In genomic region chr11:118748622-118749021, GRCm38 (mm10) we compare ENCODE assay signal across 15 mouse cellular contexts.
DNase-seq lines count a peak whose midpoint lies in the region; ATAC-seq and TF ChIP-seq lines count a peak whose summit lies in the region.
"Had no signal": no experiment of that assay in that cellular context is flagged by ENCODE, and none has a peak within 500 bp of the region (broad histone marks: within the 10 kb centered on the region; RNA-seq: fewer than 3 reads in every experiment).

No protein-coding gene starts in this region.

- ATAC-seq in intestine, postnatal 0 days = peak; percentile 58
- ATAC-seq in intestine, embryonic 16.5 days = no peak
- ATAC-seq in neural tube, embryonic 15.5 days (ENCODE audit: low FRiP score) = no peak
- ATAC-seq in midbrain, postnatal 0 days (ENCODE audit: low FRiP score) = no peak
- ATAC-seq: liver, postnatal 0 days; Patski had no signal

- no peak for TF ChIP-seq CTCF in cerebellum, adult 2 months (IDR thresholded peaks at IDR 0.05; ENCODE audit: borderline replicate concordance, insufficient read depth, low read depth, low read length)
- TF ChIP-seq CTCF in intestine, postnatal 0 days (IDR thresholded peaks at IDR 0.05; ENCODE audit: low read depth) = no peak
- no peak for TF ChIP-seq CTCF in midbrain, postnatal 0 days (IDR thresholded peaks at IDR 0.05)

- no peak overlapping the region for H3K9ac ChIP-seq in intestine, postnatal 0 days (ENCODE audit: low read depth, low read length)
- H3K9ac ChIP-seq in intestine, embryonic 16.5 days (ENCODE audit: low read depth, low read length) = no peak overlapping the region
- no peak overlapping the region for H3K9ac ChIP-seq in neural tube, embryonic 15.5 days (replicated peaks)
- no peak overlapping the region for H3K9ac ChIP-seq in midbrain, postnatal 0 days (replicated peaks; ENCODE audit: low read length, poor library complexity, severe bottlenecking)
- H3K9ac ChIP-seq: liver, postnatal 0 days had no signal

- H3K36me3 ChIP-seq in intestine, postnatal 0 days (ENCODE audit: control insufficient read depth, insufficient read depth) = no peaks in the 10 kb centered on the region
- H3K36me3 ChIP-seq in intestine, embryonic 16.5 days (ENCODE audit: control insufficient read depth, insufficient read depth, low read length) = no peaks in the 10 kb centered on the region
- H3K36me3 ChIP-seq in neural tube, embryonic 15.5 days = no peaks in the 10 kb centered on the region
- H3K36me3 ChIP-seq in midbrain, postnatal 0 days (ENCODE audit: insufficient read depth, low read length) = no peaks in the 10 kb centered on the region

- no peak overlapping the region for H3K4me2 ChIP-seq in intestine, postnatal 0 days (replicated peaks; ENCODE audit: low read depth)
- H3K4me2 ChIP-seq in intestine, embryonic 16.5 days (ENCODE audit: low read depth, low read length) = no peak overlapping the region
- H3K4me2 ChIP-seq in neural tube, embryonic 15.5 days = no peak overlapping the region
- H3K4me2 ChIP-seq in midbrain, postnatal 0 days (ENCODE audit: low read depth, low read length, poor library complexity, severe bottlenecking) = no peak overlapping the region

- H3K4me3 ChIP-seq in cerebellum, adult 2 months (replicated peaks; ENCODE audit: insufficient read depth, low read depth, low read length) = no peak overlapping the region
- no peak overlapping the region for H3K4me3 ChIP-seq in intestine, postnatal 0 days (ENCODE audit: low read depth, low read length)
- H3K4me3 ChIP-seq in intestine, embryonic 16.5 days (ENCODE audit: low read length) = no peak overlapping the region
- no peak overlapping the region for H3K4me3 ChIP-seq in neural tube, embryonic 15.5 days (replicated peaks)
- H3K4me3 ChIP-seq in midbrain, postnatal 0 days (ENCODE audit: low read depth, low read length) = no peak overlapping the region
- H3K4me3 ChIP-seq: gastrocnemius, adult 2 months had no signal

- H3K9me3 ChIP-seq in intestine, postnatal 0 days (ENCODE audit: control insufficient read depth) = no peaks in the 10 kb centered on the region
- H3K9me3 ChIP-seq in intestine, embryonic 16.5 days (ENCODE audit: control insufficient read depth, low read length) = no peaks in the 10 kb centered on the region
- no peaks in the 10 kb centered on the region for H3K9me3 ChIP-seq in neural tube, embryonic 15.5 days (replicated peaks)
- H3K9me3 ChIP-seq in midbrain, postnatal 0 days (ENCODE audit: low read length) = no peaks in the 10 kb centered on the region

- peak; percentile 62 to 75 for DNase-seq in cerebellum, adult 2 months
- no peak for DNase-seq in cerebellum, postnatal 4 days (ENCODE audit: low spot score in 2 of 2)
- peak; percentile 77 to 82 for DNase-seq in cerebellum, postnatal 10 days
- DNase-seq in adrenal gland, adult 8-10 months = no peak
- DNase-seq in midbrain, postnatal 0 days (ENCODE audit: low spot score) = no peak
- DNase-seq: adrenal gland, postnatal 14 days; gastrocnemius, adult 2 months; kidney, adult 2 months; liver, postnatal 0 days; retina, postnatal 1 day had no signal

- H3K27me3 ChIP-seq in cerebellum, adult 2 months (ENCODE audit: control insufficient read depth, insufficient read depth, low read length) = no peaks in the 10 kb centered on the region
- peaks cover 7% of the 10 kb centered on the region for H3K27me3 ChIP-seq in intestine, postnatal 0 days (replicated peaks; ENCODE audit: control insufficient read depth, insufficient read depth, low read length)
- H3K27me3 ChIP-seq in intestine, embryonic 16.5 days (replicated peaks; ENCODE audit: control insufficient read depth, insufficient read depth, low read length) = peaks cover 11% of the 10 kb centered on the region
- no peaks in the 10 kb centered on the region for H3K27me3 ChIP-seq in neural tube, embryonic 15.5 days (replicated peaks)
- no peaks in the 10 kb centered on the region for H3K27me3 ChIP-seq in midbrain, postnatal 0 days (ENCODE audit: insufficient read depth, low read length)

- no peak overlapping the region for H3K27ac ChIP-seq in cerebellum, adult 2 months (ENCODE audit: insufficient read depth, low read length)
- H3K27ac ChIP-seq in intestine, postnatal 0 days (ENCODE audit: low read depth, low read length) = no peak overlapping the region
- no peak overlapping the region for H3K27ac ChIP-seq in intestine, embryonic 16.5 days (ENCODE audit: low read length)
- H3K27ac ChIP-seq in neural tube, embryonic 15.5 days (replicated peaks) = peak overlapping the region; percentile 23; the same call in 1 of the 2 replicates
- H3K27ac ChIP-seq in midbrain, postnatal 0 days (ENCODE audit: low read depth, low read length) = no peak overlapping the region
- H3K27ac ChIP-seq: gastrocnemius, adult 2 months; macrophage had no signal

- WGBS in cerebellum, adult 2 months = 13% methylated on average over 10 of the region's 10 CpGs
- WGBS in intestine, postnatal 0 days = 64% methylated on average over 10 of the region's 10 CpGs
- WGBS in intestine, embryonic 16.5 days = 64% methylated on average over 10 of the region's 10 CpGs
- 44% methylated on average over 10 of the region's 10 CpGs for WGBS in neural tube, embryonic 15.5 days
- WGBS in midbrain, postnatal 0 days = 55% methylated on average over 10 of the region's 10 CpGs

- TF ChIP-seq POLR2A in cerebellum, adult 2 months (IDR thresholded peaks at IDR 0.05; ENCODE audit: borderline replicate concordance, insufficient read depth, low read length) = no peak

- H3K4me1 ChIP-seq in cerebellum, adult 2 months (ENCODE audit: control insufficient read depth, insufficient read depth, low read length) = peaks cover 81% of the 10 kb centered on the region
- H3K4me1 ChIP-seq in intestine, postnatal 0 days (replicated peaks; ENCODE audit: control insufficient read depth, insufficient read depth, low read length) = 0 out of 2 replicates have a peak, but pooled peaks cover 4% of the 10 kb centered on the region
- H3K4me1 ChIP-seq in intestine, embryonic 16.5 days (ENCODE audit: control insufficient read depth, insufficient read depth, low read length) = peaks cover 10% of the 10 kb centered on the region; the same call in 1 of the 2 replicates
- peaks cover 65% of the 10 kb centered on the region for H3K4me1 ChIP-seq in neural tube, embryonic 15.5 days
- H3K4me1 ChIP-seq in midbrain, postnatal 0 days (ENCODE audit: insufficient read depth, low read length) = peaks cover 25% of the 10 kb centered on the region

Comparison
In these comparisons a context has a peak if more than half of its experiments do, and no peak if none do; other contexts are left out.
1. DNase-seq: peak in cerebellum, adult 2 months (2 of 2) and cerebellum, postnatal 10 days (2 of 2); none in cerebellum, postnatal 4 days (0 of 2), adrenal gland, adult 8-10 months (single experiment) and midbrain, postnatal 0 days (single experiment).